Mouse (Mus musculus): Measurements from ENCODE around the gene Pde12. TPM values are rescaled to one million over a fixed set of nuclear protein-coding genes. Genes with fewer than 3 reads are reported as not detected.

Pde12 gene
- polyA plus RNA-seq, 1 experiment from 2014 or later: 10.1 TPM

Small RNAs within 50 kb of the gene (microRNA-seq; reads per million reads assigned to microRNA genes)
- gene Mir7672 (ENCODE audit: borderline number of aligned reads): not detected

Other genes with a start within 250 kb of the Pde12 start
- 19.5 and 21.5 TPM in 2 replicates for gene Slmap, start 135.0 kb downstream of the Pde12 start, polyA plus RNA-seq (2015; fragmentation: Nextera tagmentation; extraction: Ambion mirVana)
- 27.8 and 28.3 TPM in 2 replicates for gene Dennd6a, start 96.0 kb downstream of the Pde12 start, polyA plus RNA-seq (2015; fragmentation: Nextera tagmentation; extraction: Ambion mirVana)
- 641 and 642 TPM in 2 replicates for gene Arf4, start 31.8 kb downstream of the Pde12 start, polyA plus RNA-seq (2015; fragmentation: Nextera tagmentation; extraction: Ambion mirVana)
- gene Dnah12, start 23.4 kb upstream of the Pde12 start, polyA plus RNA-seq (2015; fragmentation: Nextera tagmentation; extraction: Ambion mirVana): 0.67 and 1.0 TPM in 2 replicates
- 0.11 TPM in 1 of 2 replicates, not detected in the other for gene Asb14, start 224.7 kb upstream of the Pde12 start, polyA plus RNA-seq (2015; fragmentation: Nextera tagmentation; extraction: Ambion mirVana)